Mouse (Mus musculus) liver, postnatal 0 days (tissue): ENCODE data around the gene Dennd5a. TPM values are rescaled to one million over a fixed set of nuclear protein-coding genes. Genes with fewer than 3 reads are reported as not detected.
"Not testable (repeated sequence)": the region's sequence is repeated elsewhere in the genome, so short reads cannot be mapped to it uniquely, and the experiment has no call there.

ENCODE experiments used
- ATAC-seq: fragments of 200-750 bp; cut with Nextera tagmentation; 2 replicates; pipeline ENCODE4 v1.8.0; 2017; ENCODE audit warnings: mild to moderate bottlenecking, moderate library complexity
- DNase-seq: peaks from one replicate; pipeline ENCODE4 v3.0.0-alpha.2; 2016
- H3K27ac ChIP-seq: fragments of 300-500 bp; sonication (generic); 2 replicates; pipeline ENCODE4 v1.5.1; 2014; ENCODE audit warnings: antibody characterized with exemption, moderate library complexity, mild to moderate bottlenecking, low read depth
- H3K27me3 ChIP-seq: fragments of 300-500 bp; sonication (generic); 2 replicates; pipeline ENCODE4 v1.6.1; 2014; ENCODE audit warnings: low read length, control low read depth, mixed read lengths; ENCODE audit not compliant: insufficient read depth
- H3K36me3 ChIP-seq: fragments of 300-500 bp; sonication (generic); replicated peaks from 2 replicates; pipeline ENCODE4 v1.6.1; 2014; ENCODE audit warnings: mild to moderate bottlenecking, control low read depth, low read length, moderate library complexity, mixed read lengths; ENCODE audit not compliant: insufficient read depth
- H3K4me1 ChIP-seq: fragments of 300-500 bp; sonication (generic); 2 replicates; pipeline ENCODE4 v1.6.1; 2014; ENCODE audit warnings: antibody characterized with exemption, mild to moderate bottlenecking, control low read depth; ENCODE audit not compliant: insufficient read depth
- H3K4me2 ChIP-seq: fragments of 300-500 bp; sonication (generic); 2 replicates; pipeline ENCODE4 v1.6.1; 2014; ENCODE audit warnings: low read depth, mild to moderate bottlenecking, low read length, moderate library complexity, mixed read lengths
- H3K4me3 ChIP-seq: fragments of 300-500 bp; sonication (generic); 2 replicates; pipeline ENCODE4 v1.5.1; 2014; ENCODE audit warnings: low read depth, low read length
- H3K9ac ChIP-seq: fragments of 300-500 bp; sonication (generic); replicated peaks from 2 replicates; pipeline ENCODE4 v1.6.1; 2014; ENCODE audit warnings: mild to moderate bottlenecking, moderate library complexity
- H3K9me3 ChIP-seq: fragments of 300-500 bp; sonication (generic); 2 replicates; pipeline ENCODE4 v1.6.1; 2016; ENCODE audit warnings: mild to moderate bottlenecking, control low read depth, low read length, mixed read lengths
- CTCF ChIP-seq: sonication (generic); IDR thresholded peaks from 2 replicates; pipeline ENCODE4 v1.5.1; 2016; ENCODE audit warnings: antibody characterized with exemption, low read depth
- EP300 ChIP-seq: IDR thresholded peaks from 2 replicates; pipeline ENCODE4 v1.6.1; 2016; ENCODE audit warnings: antibody characterized with exemption, low read depth, mild to moderate bottlenecking
- WGBS: fragments of 180-500 bp; shearing (Covaris S2); extraction: QIAGEN DNeasy Blood & Tissue Kit; methylation state at CpG from one replicate; pipeline ENCODE4 v1.1.7; 2014; ENCODE audit not compliant: insufficient replicate concordance; 5-methylcytosine and 5-hydroxymethylcytosine counted together
- polyA plus RNA-seq: library from polyadenylated mRNA; unstranded; fragments of >200 nt; fragmentation: Nextera tagmentation; extraction: Ambion mirVana; gene quantifications from 2 replicates; pipeline ENCODE4 v1.2.1, GENCODE M21; 2015

Gene Dennd5a
- polyA plus RNA-seq, 1 experiment from 2014 or later = 8.0 TPM

GRCm38 (mm10) chr7:110002092-110002491, 41.8 kb upstream of the Dennd5a start:
- TF ChIP-seq EP300 (no peak), CTCF (no peak)
- Histone ChIP-seq H3K36me3 (no peaks in the 10 kb centered on the region), H3K9ac (no peak overlapping the region), H3K9me3 (no peaks in the 10 kb centered on the region), H3K4me1 (peaks cover 3% of the 10 kb centered on the region), H3K27me3 (no peaks in the 10 kb centered on the region), H3K27ac (peak overlapping the region; percentile 62; the same call in 1 of the 2 replicates), H3K4me2 (no peak overlapping the region), H3K4me3 (no peak overlapping the region)
- DNase-seq (no peak), ATAC-seq (no peak)

GRCm38 (mm10) chr7:109998388-109998787, 38.1 kb upstream of the Dennd5a start:
- Histone ChIP-seq H3K27me3 (no peaks in the 10 kb centered on the region), H3K4me1 (peaks cover 9% of the 10 kb centered on the region), H3K4me2 (no peak overlapping the region), H3K4me3 (no peak overlapping the region), H3K36me3 (no peaks in the 10 kb centered on the region), H3K27ac (no peak overlapping the region), H3K9ac (no peak overlapping the region), H3K9me3 (no peaks in the 10 kb centered on the region)
- 86% methylated on average over 4 of the region's 4 CpGs for WGBS
- no peak for ATAC-seq
- TF ChIP-seq CTCF (no peak), EP300 (no peak)
- DNase-seq = no peak

- no peaks in the 10 kb centered on the region for H3K9me3 ChIP-seq
- peak; percentile 79 for ATAC-seq
- no peak overlapping the region for H3K4me2 ChIP-seq
- WGBS = 54% methylated on average over 2 of the region's 2 CpGs
- no peak overlapping the region for H3K9ac ChIP-seq
- H3K27ac ChIP-seq = peak overlapping the region; percentile 11; the same call in 1 of the 2 replicates
- no peaks in the 10 kb centered on the region for H3K27me3 ChIP-seq
- no peaks in the 10 kb centered on the region for H3K36me3 ChIP-seq
- TF ChIP-seq EP300 (no peak), CTCF (no peak)
- H3K4me3 ChIP-seq = no peak overlapping the region
- peaks cover 12% of the 10 kb centered on the region; the same call in 1 of the 2 replicates for H3K4me1 ChIP-seq
- peak; percentile 29 for DNase-seq
Measured at GRCm38 (mm10) chr7:109993157-109993959, 33.1 kb upstream of the Dennd5a start.

- no peaks in the 10 kb centered on the region for H3K9me3 ChIP-seq
- no peaks in the 10 kb centered on the region for H3K27me3 ChIP-seq
- H3K36me3 ChIP-seq = no peaks in the 10 kb centered on the region
- TF ChIP-seq EP300 (no peak), CTCF (no peak)
- no peak overlapping the region for H3K27ac ChIP-seq
- 84% methylated on average over 1 of the region's 1 CpGs for WGBS
- H3K9ac ChIP-seq = no peak overlapping the region
- ATAC-seq = no peak
- H3K4me3 ChIP-seq = no peak overlapping the region
- no peak overlapping the region for H3K4me2 ChIP-seq
- DNase-seq = no peak
- peaks cover 12% of the 10 kb centered on the region; the same call in 1 of the 2 replicates for H3K4me1 ChIP-seq
Measured at GRCm38 (mm10) chr7:109991286-109991685, 31.0 kb upstream of the Dennd5a start.

GRCm38 (mm10) chr7:109986775-109987174, 26.5 kb upstream of the Dennd5a start, which contains the start of gene Tmem41b:
TSS of gene Tmem41b (minus strand) at chr7:109986929.
- H3K27me3 ChIP-seq, H3K9me3 ChIP-seq, H3K36me3 ChIP-seq, ATAC-seq, DNase-seq: not testable (repeated sequence)
- H3K4me2 ChIP-seq = peak within 1 kb of the TSS; percentile 75
- peak; percentile 53 for TF ChIP-seq CTCF
- H3K4me3 ChIP-seq = peak within 1 kb of the TSS; percentile 62
- H3K27ac ChIP-seq = peak within 1 kb of the TSS; percentile 89
- peaks cover 11% of the 10 kb centered on the region for H3K4me1 ChIP-seq
- 28% methylated on average over 6 of the region's 6 CpGs for WGBS
- peak within 1 kb of the TSS; percentile 73 for H3K9ac ChIP-seq

- WGBS = under 1% methylated on average over 43 of the region's 43 CpGs
- H3K4me1 ChIP-seq = peaks cover 11% of the 10 kb centered on the region
- peak; percentile 52 for TF ChIP-seq EP300
- no peak for TF ChIP-seq CTCF
- peak; percentile 100 for DNase-seq
- H3K9ac ChIP-seq = peak overlapping the region; percentile 73
- no peaks in the 10 kb centered on the region for H3K9me3 ChIP-seq
- peak overlapping the region; percentile 62 for H3K4me3 ChIP-seq
- no peaks in the 10 kb centered on the region for H3K27me3 ChIP-seq
- peak; percentile 98 for ATAC-seq
- H3K4me2 ChIP-seq = peak overlapping the region; percentile 75
- H3K36me3 ChIP-seq = peaks cover 6% of the 10 kb centered on the region; the same call in 1 of the 2 replicates
- H3K27ac ChIP-seq = peak overlapping the region; percentile 89
Measured at GRCm38 (mm10) chr7:109986133-109986669, 25.9 kb upstream of the Dennd5a start.
